Mouse (Mus musculus) hindbrain, embryonic 13.5 days (tissue): Measurements from ENCODE around the gene Stn1. TPM values are rescaled to one million over a fixed set of nuclear protein-coding genes. Genes with fewer than 3 reads are reported as not detected.

Experiments
- ATAC-seq: fragments of 200-750 bp; cut with Nextera tagmentation; 2 replicates; pipeline ENCODE4 v1.8.0; 2017; ENCODE audit warnings: moderate TSS enrichment; ENCODE audit not compliant: low FRiP score
- H3K27ac ChIP-seq: fragments of 300-500 bp; sonication (generic); 2 replicates; pipeline ENCODE4 v1.5.1; 2015; ENCODE audit warnings: inconsistent platforms, mild to moderate bottlenecking, moderate library complexity
- H3K27me3 ChIP-seq: fragments of 300-500 bp; sonication (generic); 2 replicates; pipeline ENCODE4 v1.6.1; 2015; ENCODE audit warnings: mild to moderate bottlenecking, inconsistent platforms
- H3K36me3 ChIP-seq: fragments of 300-500 bp; sonication (generic); 2 replicates; pipeline ENCODE4 v1.6.1; 2015; ENCODE audit warnings: mild to moderate bottlenecking, inconsistent platforms
- H3K4me1 ChIP-seq: fragments of 300-500 bp; sonication (generic); replicated peaks from 2 replicates; pipeline ENCODE4 v1.6.1; 2015; ENCODE audit warnings: inconsistent platforms
- H3K4me2 ChIP-seq: fragments of 300-500 bp; sonication (generic); 2 replicates; pipeline ENCODE4 v1.6.1; 2015; ENCODE audit warnings: inconsistent platforms, mild to moderate bottlenecking, moderate library complexity
- H3K4me3 ChIP-seq: fragments of 300-500 bp; sonication (generic); 2 replicates; pipeline ENCODE4 v1.5.1; 2015; ENCODE audit warnings: mild to moderate bottlenecking, inconsistent platforms
- H3K9ac ChIP-seq: fragments of 300-500 bp; sonication (generic); 2 replicates; pipeline ENCODE4 v1.6.1; 2015; ENCODE audit warnings: mild to moderate bottlenecking, inconsistent platforms
- H3K9me3 ChIP-seq: fragments of 300-500 bp; sonication (generic); 2 replicates; pipeline ENCODE4 v1.6.1; 2016; ENCODE audit warnings: inconsistent platforms
- WGBS: fragments of 180-500 bp; shearing (Covaris S2); methylation state at CpG from one replicate; pipeline ENCODE4 v1.1.7; 2015; 5-methylcytosine and 5-hydroxymethylcytosine counted together
- polyA plus RNA-seq: library from polyadenylated mRNA; unstranded; fragments of >200 nt; fragmentation: Nextera tagmentation; extraction: Ambion mirVana; gene quantifications from 2 replicates; pipeline ENCODE4 v1.2.1, GENCODE M21; 2015

Stn1 gene
- polyA plus RNA-seq, 1 experiment from 2014 or later: 34.6 TPM

GRCm38 (mm10) chr19:47484110-47484509, 53.2 kb downstream of the Stn1 start:
- WGBS: 77% methylated on average over 3 of the region's 3 CpGs
- Histone ChIP-seq H3K27me3 (no peaks in the 10 kb centered on the region), H3K36me3 (no peaks in the 10 kb centered on the region), H3K9ac (no peak overlapping the region), H3K4me1 (peaks cover 13% of the 10 kb centered on the region; the same call in 1 of the 2 replicates), H3K9me3 (peaks cover 6% of the 10 kb centered on the region; the same call in 1 of the 2 replicates), H3K27ac (no peak overlapping the region), H3K4me3 (no peak overlapping the region), H3K4me2 (no peak overlapping the region)
- no peak for ATAC-seq

GRCm38 (mm10) chr19:47483346-47483745, 54.0 kb downstream of the Stn1 start:
- no peak overlapping the region for H3K9ac ChIP-seq
- H3K4me1 ChIP-seq: peaks cover 13% of the 10 kb centered on the region; the same call in 1 of the 2 replicates
- no peaks in the 10 kb centered on the region for H3K27me3 ChIP-seq
- no peak overlapping the region for H3K4me3 ChIP-seq
- H3K27ac ChIP-seq: no peak overlapping the region
- 73% methylated on average over 2 of the region's 3 CpGs for WGBS
- ATAC-seq: no peak
- H3K4me2 ChIP-seq: no peak overlapping the region
- H3K9me3 ChIP-seq: peaks cover 6% of the 10 kb centered on the region; the same call in 1 of the 2 replicates
- H3K36me3 ChIP-seq: no peaks in the 10 kb centered on the region

- no peak overlapping the region for H3K9ac ChIP-seq
- no peaks in the 10 kb centered on the region for H3K27me3 ChIP-seq
- H3K36me3 ChIP-seq: no peaks in the 10 kb centered on the region
- H3K4me2 ChIP-seq: no peak overlapping the region
- no peaks in the 10 kb centered on the region for H3K9me3 ChIP-seq
- H3K4me1 ChIP-seq: peaks cover 11% of the 10 kb centered on the region
- H3K4me3 ChIP-seq: no peak overlapping the region
- H3K27ac ChIP-seq: peak overlapping the region; percentile 36; the same call in 1 of the 2 replicates
- no peak for ATAC-seq
- 64% methylated on average over 3 of the region's 3 CpGs for WGBS
Observed at GRCm38 (mm10) chr19:47473453-47473852, 63.9 kb downstream of the Stn1 start.

GRCm38 (mm10) chr19:47472881-47473400, 64.4 kb downstream of the Stn1 start:
- Histone ChIP-seq H3K9me3 (no peaks in the 10 kb centered on the region), H3K4me2 (peak overlapping the region; percentile 25), H3K36me3 (no peaks in the 10 kb centered on the region), H3K4me3 (no peak overlapping the region), H3K9ac (no peak overlapping the region), H3K4me1 (peaks cover 11% of the 10 kb centered on the region), H3K27ac (peak overlapping the region; percentile 36), H3K27me3 (no peaks in the 10 kb centered on the region)
- ATAC-seq: peak; percentile 32; the same call in 1 of the 2 replicates
- 30% methylated on average over 15 of the region's 15 CpGs for WGBS

- H3K4me3 ChIP-seq: no peak overlapping the region
- no peaks in the 10 kb centered on the region for H3K27me3 ChIP-seq
- H3K4me2 ChIP-seq: no peak overlapping the region
- H3K36me3 ChIP-seq: no peaks in the 10 kb centered on the region
- no peaks in the 10 kb centered on the region for H3K9me3 ChIP-seq
- peaks cover 11% of the 10 kb centered on the region for H3K4me1 ChIP-seq
- no peak for ATAC-seq
- H3K27ac ChIP-seq: no peak overlapping the region
- 82% methylated on average over 4 of the region's 4 CpGs for WGBS
- no peak overlapping the region for H3K9ac ChIP-seq
Observed at GRCm38 (mm10) chr19:47471808-47472207, 65.5 kb downstream of the Stn1 start.

GRCm38 (mm10) chr19:47468750-47469149, 68.6 kb downstream of the Stn1 start:
- no peak for ATAC-seq
- Histone ChIP-seq H3K27me3 (no peaks in the 10 kb centered on the region), H3K9me3 (no peaks in the 10 kb centered on the region), H3K9ac (no peak overlapping the region), H3K4me3 (no peak overlapping the region), H3K27ac (no peak overlapping the region), H3K36me3 (no peaks in the 10 kb centered on the region), H3K4me2 (no peak overlapping the region), H3K4me1 (peaks cover 15% of the 10 kb centered on the region)
- WGBS: 68% methylated on average over 3 of the region's 3 CpGs

GRCm38 (mm10) chr19:47466775-47467174, 70.5 kb downstream of the Stn1 start:
- 78% methylated on average over 8 of the region's 8 CpGs for WGBS
- Histone ChIP-seq H3K36me3 (no peaks in the 10 kb centered on the region), H3K4me3 (no peak overlapping the region), H3K9me3 (no peaks in the 10 kb centered on the region), H3K9ac (no peak overlapping the region), H3K4me1 (peaks cover 24% of the 10 kb centered on the region), H3K27ac (no peak overlapping the region), H3K4me2 (no peak overlapping the region), H3K27me3 (no peaks in the 10 kb centered on the region)
- ATAC-seq: no peak

DNA sequence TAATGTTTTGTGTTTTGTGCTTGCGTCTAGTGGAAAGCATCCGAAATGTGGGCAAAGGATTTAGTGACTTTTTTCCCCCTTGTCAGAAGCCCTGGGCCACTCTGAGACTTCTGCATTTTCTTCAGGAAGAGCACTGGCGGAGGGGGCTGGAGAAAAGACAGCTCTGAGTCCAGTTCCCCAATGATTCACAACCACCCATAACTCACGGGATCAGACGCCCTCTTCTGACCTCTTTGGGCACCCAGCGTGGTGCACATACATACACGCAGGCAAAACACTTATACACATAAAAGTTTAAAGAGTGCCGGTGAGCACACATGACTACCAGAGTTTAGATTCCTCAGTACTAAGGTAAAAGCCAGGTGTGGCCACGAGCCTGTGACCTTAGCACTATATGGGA, 71.8 kb downstream of the Stn1 start:
- Histone ChIP-seq H3K27ac (no peak overlapping the region), H3K4me3 (no peak overlapping the region), H3K4me1 (peaks cover 37% of the 10 kb centered on the region), H3K27me3 (no peaks in the 10 kb centered on the region), H3K9ac (no peak overlapping the region), H3K9me3 (no peaks in the 10 kb centered on the region), H3K36me3 (no peaks in the 10 kb centered on the region), H3K4me2 (no peak overlapping the region)
- no peak for ATAC-seq
- 67% methylated on average over 9 of the region's 9 CpGs for WGBS

DNA sequence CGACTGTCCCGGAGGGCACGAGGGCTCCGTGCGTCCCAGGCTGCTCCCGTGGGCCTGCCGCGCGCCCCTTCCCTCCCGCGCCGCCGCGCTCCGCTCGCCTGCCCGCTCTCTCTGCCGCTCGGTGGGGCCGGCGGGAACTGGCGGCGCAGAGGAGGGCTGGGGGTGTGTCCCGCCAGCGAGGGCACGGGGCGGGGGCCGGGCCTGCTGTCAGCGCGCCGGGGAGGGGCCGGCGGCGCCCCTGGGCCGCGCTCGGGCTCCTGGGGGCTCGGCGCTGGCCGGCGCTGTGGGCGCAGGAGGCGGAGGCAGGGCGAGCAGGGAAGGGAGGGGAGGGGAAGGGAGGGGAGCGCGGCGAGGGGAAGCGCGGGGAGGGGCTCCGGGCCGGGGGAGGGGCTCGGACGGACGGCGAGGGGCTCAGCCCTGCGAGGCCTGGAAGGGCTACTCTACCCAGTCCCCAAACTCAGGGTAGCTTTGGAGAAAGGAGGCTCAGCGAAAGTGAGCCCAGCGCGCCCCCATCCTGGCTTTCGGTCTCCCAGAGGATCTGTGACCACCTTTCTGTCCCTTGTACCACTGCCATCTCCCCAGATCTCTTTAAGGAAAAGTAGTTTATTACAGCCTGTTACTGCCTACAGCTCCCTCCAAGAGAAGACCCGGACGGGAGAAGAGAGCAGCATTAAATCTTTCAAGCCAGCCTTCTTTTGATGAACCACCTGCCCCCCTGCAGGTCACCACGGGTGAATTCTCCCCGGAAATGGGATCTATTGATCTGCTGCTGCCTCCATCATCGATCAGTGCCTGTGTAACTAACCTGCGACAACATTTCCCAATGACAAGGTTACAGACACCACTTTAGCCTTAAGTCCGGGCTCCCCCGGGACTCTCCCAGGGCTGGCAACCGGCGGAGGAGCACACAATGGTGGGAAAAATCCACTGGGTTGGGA, 72.7 kb downstream of the Stn1 start, which contains the start of gene Sh3pxd2a:
TSS of gene Sh3pxd2a (minus strand) at position 98 of the 938 bp plus-strand sequence.
- Histone ChIP-seq H3K27me3 (no peaks in the 10 kb centered on the region), H3K9ac (peak within 1 kb of the TSS; percentile 89), H3K4me1 (peaks cover 46% of the 10 kb centered on the region), H3K27ac (peak within 1 kb of the TSS; percentile 87), H3K4me2 (peak within 1 kb of the TSS; percentile 80), H3K36me3 (no peaks in the 10 kb centered on the region), H3K4me3 (peak within 1 kb of the TSS; percentile 78), H3K9me3 (no peaks in the 10 kb centered on the region)
- ATAC-seq: peak; percentile 80
- 1% methylated on average over 57 of the region's 70 CpGs for WGBS

- H3K9me3 ChIP-seq: no peaks in the 10 kb centered on the region
- H3K4me1 ChIP-seq: peaks cover 54% of the 10 kb centered on the region
- no peaks in the 10 kb centered on the region for H3K36me3 ChIP-seq
- H3K4me2 ChIP-seq: peak overlapping the region; percentile 80
- H3K4me3 ChIP-seq: peak overlapping the region; percentile 78
- 0% methylated on average over 46 of the region's 46 CpGs for WGBS
- no peaks in the 10 kb centered on the region for H3K27me3 ChIP-seq
- peak; percentile 72 for ATAC-seq
- peak overlapping the region; percentile 89 for H3K9ac ChIP-seq
- H3K27ac ChIP-seq: peak overlapping the region; percentile 87
Observed at GRCm38 (mm10) chr19:47463636-47464303, 73.5 kb downstream of the Stn1 start.

GRCm38 (mm10) chr19:47463206-47463605, 74.1 kb downstream of the Stn1 start:
- 0% methylated on average over 13 of the region's 13 CpGs for WGBS
- no peaks in the 10 kb centered on the region for H3K36me3 ChIP-seq
- H3K27ac ChIP-seq: peak overlapping the region; percentile 87; the same call in 1 of the 2 replicates
- peaks cover 60% of the 10 kb centered on the region for H3K4me1 ChIP-seq
- ATAC-seq: no peak
- H3K4me2 ChIP-seq: peak overlapping the region; percentile 80
- no peaks in the 10 kb centered on the region for H3K27me3 ChIP-seq
- H3K9ac ChIP-seq: peak overlapping the region; percentile 89
- no peaks in the 10 kb centered on the region for H3K9me3 ChIP-seq
- H3K4me3 ChIP-seq: peak overlapping the region; percentile 78

- H3K9me3 ChIP-seq: no peaks in the 10 kb centered on the region
- H3K4me3 ChIP-seq: peak overlapping the region; percentile 78
- peak overlapping the region; percentile 89 for H3K9ac ChIP-seq
- H3K27me3 ChIP-seq: no peaks in the 10 kb centered on the region
- H3K4me2 ChIP-seq: peak overlapping the region; percentile 80
- H3K36me3 ChIP-seq: no peaks in the 10 kb centered on the region
- H3K27ac ChIP-seq: no peak overlapping the region
- ATAC-seq: no peak
- H3K4me1 ChIP-seq: peaks cover 64% of the 10 kb centered on the region
- 24% methylated on average over 6 of the region's 6 CpGs for WGBS
Observed at GRCm38 (mm10) chr19:47462725-47463124, 74.6 kb downstream of the Stn1 start.
